ENCODE assay signal across 8 mouse cellular contexts in genomic region chr12:15811682-15812081, GRCm38 (mm10). TPM values are rescaled to one million over a fixed set of nuclear protein-coding genes. Genes with fewer than 3 reads are reported as not detected.
DNase-seq lines count a peak whose midpoint lies in the region; ATAC-seq lines count a peak whose summit lies in the region.

No protein-coding gene starts in this region.

- H3K27me3 ChIP-seq in hindbrain, embryonic 10.5 days (ENCODE audit: insufficient read depth, poor library complexity, severe bottlenecking), result no peaks in the 10 kb centered on the region
- no peaks in the 10 kb centered on the region for H3K27me3 ChIP-seq in limb, embryonic 11.5 days (ENCODE audit: control insufficient read depth, insufficient read depth, low read length)
- H3K27me3 ChIP-seq in neural tube, embryonic 14.5 days (ENCODE audit: control insufficient read depth, insufficient read depth, low read length), result no peaks in the 10 kb centered on the region

- H3K9me3 ChIP-seq in hindbrain, embryonic 10.5 days, result no peaks in the 10 kb centered on the region
- H3K9me3 ChIP-seq in limb, embryonic 11.5 days (ENCODE audit: control insufficient read depth, low read length), result no peaks in the 10 kb centered on the region
- H3K9me3 ChIP-seq in neural tube, embryonic 14.5 days (ENCODE audit: control insufficient read depth, low read length), result no peaks in the 10 kb centered on the region

- H3K9ac ChIP-seq in limb, embryonic 11.5 days (ENCODE audit: low read length), result no peak overlapping the region
- peak overlapping the region; percentile 92 for H3K9ac ChIP-seq in neural tube, embryonic 14.5 days (replicated peaks; ENCODE audit: low read depth, low read length)

- H3K36me3 ChIP-seq in hindbrain, embryonic 10.5 days, result peaks cover 33% of the 10 kb centered on the region
- no peaks in the 10 kb centered on the region; the same call in 1 of the 2 replicates for H3K36me3 ChIP-seq in limb, embryonic 11.5 days (ENCODE audit: control insufficient read depth, insufficient read depth, low read length)
- peaks cover 21% of the 10 kb centered on the region for H3K36me3 ChIP-seq in neural tube, embryonic 14.5 days (ENCODE audit: control insufficient read depth, insufficient read depth, low read length)

- H3K4me1 ChIP-seq in hindbrain, embryonic 10.5 days (replicated peaks), result peaks cover 47% of the 10 kb centered on the region
- peaks cover 17% of the 10 kb centered on the region for H3K4me1 ChIP-seq in limb, embryonic 11.5 days (ENCODE audit: control insufficient read depth, insufficient read depth, low read length)
- peaks cover 16% of the 10 kb centered on the region; the same call in 1 of the 2 replicates for H3K4me1 ChIP-seq in neural tube, embryonic 14.5 days (ENCODE audit: control insufficient read depth, insufficient read depth, low read length)

- peak overlapping the region; percentile 87; the same call in 1 of the 2 replicates for H3K4me2 ChIP-seq in limb, embryonic 11.5 days (ENCODE audit: low read depth, severe bottlenecking)
- H3K4me2 ChIP-seq in neural tube, embryonic 14.5 days (ENCODE audit: low read depth, low read length), result peak overlapping the region; percentile 84

- peak; percentile 18 to 21 for DNase-seq in frontal cortex, postnatal 36 days (ENCODE audit: low spot score in 2 of 2)
- DNase-seq in frontal cortex, postnatal 25 days (ENCODE audit: low spot score in 2 of 2), result no peak
- DNase-seq in embryo, embryonic 11 days, result peak; percentile 67
- DNase-seq in hindbrain, embryonic 10.5 days (ENCODE audit: low spot score), result peak; percentile 56
- peak; percentile 37 for DNase-seq in limb, embryonic 11.5 days (ENCODE audit: low spot score)
- no peak for DNase-seq in ovary, postnatal 36 days (ENCODE audit: low spot score)
- DNase-seq in adrenal gland, adult 2 months, result no peak

- WGBS in hindbrain, embryonic 10.5 days, result 12% methylated on average over 4 of the region's 4 CpGs
- WGBS in limb, embryonic 11.5 days, result 13% methylated on average over 4 of the region's 4 CpGs
- 5% methylated on average over 4 of the region's 4 CpGs for WGBS in neural tube, embryonic 14.5 days

- no peak for ATAC-seq in limb, embryonic 11.5 days (ENCODE audit: insufficient number of reproducible peaks, low FRiP score, low TSS enrichment, low read depth)
- ATAC-seq in neural tube, embryonic 14.5 days (ENCODE audit: low read depth), result no peak

- peak overlapping the region; percentile 82 for H3K4me3 ChIP-seq in hindbrain, embryonic 10.5 days
- H3K4me3 ChIP-seq in limb, embryonic 11.5 days (ENCODE audit: low read depth, low read length), result no peak overlapping the region
- H3K4me3 ChIP-seq in neural tube, embryonic 14.5 days (ENCODE audit: low read depth, low read length), result peak overlapping the region; percentile 98

- H3K27ac ChIP-seq in hindbrain, embryonic 10.5 days, result peak overlapping the region; percentile 70
- H3K27ac ChIP-seq in limb, embryonic 11.5 days (replicated peaks; ENCODE audit: low read depth, low read length), result no peak overlapping the region
- H3K27ac ChIP-seq in neural tube, embryonic 14.5 days (ENCODE audit: low read depth, low read length), result peak overlapping the region; percentile 97

RNA-seq across cellular contexts. Expression of gene Trib2, which starts 5.0 kb away (rescaled TPM):
- polyA plus RNA-seq in hindbrain, embryonic 10.5 days (2016; fragmentation: Nextera tagmentation; extraction: Ambion mirVana), result 41.6 and 56.9 TPM in 2 replicates
- 56.1 and 56.2 TPM in 2 replicates for polyA plus RNA-seq in limb, embryonic 11.5 days (2014; fragmentation: Nextera tagmentation; extraction: Ambion mirVana)
- 145 and 166 TPM in 2 replicates for polyA plus RNA-seq in neural tube, embryonic 14.5 days (2014; fragmentation: Nextera tagmentation; extraction: Ambion mirVana)
- 10 to 100 TPM; 10.7 to 16.3 TPM for total RNA-seq in adrenal gland, adult 2 months (2021)
- polyA plus RNA-seq in adrenal gland, adult 2 months (2012; rRNA removed), result 8.8 and 10.5 TPM in 2 replicates

Comparison
In these comparisons a context has a peak if more than half of its experiments do, and no peak if none do; other contexts are left out.
1. DNase-seq: peak in frontal cortex, postnatal 36 days (2 of 2), embryo, embryonic 11 days (single experiment), hindbrain, embryonic 10.5 days (single experiment) and limb, embryonic 11.5 days (single experiment); none in frontal cortex, postnatal 25 days (0 of 2), ovary, postnatal 36 days (single experiment) and adrenal gland, adult 2 months (single experiment).